8 mouse cellular contexts compared by ENCODE assay signal in the genomic region with DNA sequence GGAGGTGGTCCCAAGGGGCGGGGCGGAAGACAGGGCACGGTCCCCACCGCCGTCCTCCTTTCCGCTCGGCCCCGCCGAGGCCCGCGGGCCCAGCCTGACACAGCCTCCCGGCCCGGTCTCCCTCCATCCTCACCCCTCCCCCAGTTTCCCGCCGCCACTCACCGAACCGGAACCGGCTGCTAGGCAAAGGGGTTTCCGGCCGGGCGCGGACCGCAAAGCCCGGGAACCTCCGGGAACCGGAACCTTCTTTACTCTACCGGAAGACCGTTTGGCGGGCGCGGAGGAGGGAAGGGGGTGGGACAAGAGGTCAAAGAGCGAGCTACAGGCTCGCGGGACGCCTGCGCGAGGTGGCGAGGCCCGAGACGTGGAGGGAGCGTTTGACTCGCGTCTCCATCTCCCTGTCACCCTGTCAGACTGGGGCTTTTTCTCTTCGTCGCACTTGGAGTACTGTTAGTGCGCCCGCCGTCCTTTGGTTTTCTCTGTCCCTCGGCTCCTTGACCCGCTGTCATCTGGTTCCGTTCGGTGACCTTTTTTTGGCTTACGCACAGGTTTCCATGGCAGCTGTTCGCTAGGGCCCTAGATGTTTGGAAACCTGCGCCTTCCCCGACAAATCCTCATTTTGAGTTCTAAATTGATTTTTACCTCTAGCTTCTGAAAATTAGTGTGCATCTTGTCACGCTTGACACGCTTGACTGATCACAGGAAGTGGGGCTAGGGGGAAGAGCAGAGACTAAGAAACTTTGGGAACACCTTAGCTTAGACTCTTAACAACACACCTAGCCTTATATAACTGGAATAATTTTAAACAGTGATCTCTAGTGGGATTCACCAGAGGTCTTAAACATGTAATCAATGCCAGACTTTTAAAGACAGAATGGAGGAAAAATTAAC. TPM values are rescaled to one million over a fixed set of nuclear protein-coding genes. Genes with fewer than 3 reads are reported as not detected.
A peak's percentile ranks its signal among the peaks of the same experiment; 100 is the strongest.
DNase-seq lines count a peak whose midpoint lies in the region; ATAC-seq lines count a peak whose summit lies in the region.

A gene (minus strand): TSS at position 624 of the 891 bp plus-strand sequence.

- H3K9me3 ChIP-seq in forebrain, embryonic 10.5 days: no peaks in the 10 kb centered on the region
- no peaks in the 10 kb centered on the region for H3K9me3 ChIP-seq in heart, embryonic 15.5 days (replicated peaks)
- no peaks in the 10 kb centered on the region for H3K9me3 ChIP-seq in liver, embryonic 15.5 days (replicated peaks)
- H3K9me3 ChIP-seq in neural tube, embryonic 12.5 days: no peaks in the 10 kb centered on the region

- peak within 1 kb of the TSS; percentile 79 for H3K4me3 ChIP-seq in forebrain, embryonic 10.5 days
- peak within 1 kb of the TSS; percentile 99 for H3K4me3 ChIP-seq in heart, embryonic 15.5 days
- H3K4me3 ChIP-seq in liver, embryonic 15.5 days (replicated peaks): peak within 1 kb of the TSS; percentile 80
- H3K4me3 ChIP-seq in neural tube, embryonic 12.5 days: peak within 1 kb of the TSS; percentile 89

- peak; percentile 75 for DNase-seq in c-Kit-negative CD71-positive TER-119-positive erythroid progenitor cells, embryonic 14.5 days (ENCODE audit: low read depth, low spot score)
- DNase-seq in forebrain, embryonic 10.5 days (ENCODE audit: extremely low spot score, low spot score): peak; percentile 91
- DNase-seq in kidney, postnatal 36 days: peak; percentile 93
- peak; percentile 91 for DNase-seq in telencephalon, adult 2 months (ENCODE audit: low read depth, low spot score)

- ATAC-seq in CD4-positive, CD25-positive, alpha-beta regulatory T cell, adult 4 months: peak; percentile 69
- ATAC-seq in heart, embryonic 15.5 days (replicated peaks; ENCODE audit: insufficient number of reproducible peaks, insufficient read depth, low FRiP score, low read depth): peak; percentile 88
- ATAC-seq in liver, embryonic 15.5 days (ENCODE audit: insufficient read depth): peak; percentile 92
- ATAC-seq in neural tube, embryonic 12.5 days (ENCODE audit: low FRiP score, low read depth): peak; percentile 88

- peak within 1 kb of the TSS; percentile 98 for H3K27ac ChIP-seq in forebrain, embryonic 10.5 days
- H3K27ac ChIP-seq in heart, embryonic 15.5 days: peak within 1 kb of the TSS; percentile 99
- H3K27ac ChIP-seq in liver, embryonic 15.5 days (replicated peaks): peak within 1 kb of the TSS; percentile 96
- H3K27ac ChIP-seq in neural tube, embryonic 12.5 days: peak within 1 kb of the TSS; percentile 86

- peak within 1 kb of the TSS; percentile 73 for H3K4me2 ChIP-seq in heart, embryonic 15.5 days
- H3K4me2 ChIP-seq in liver, embryonic 15.5 days: peak within 1 kb of the TSS; percentile 76
- H3K4me2 ChIP-seq in neural tube, embryonic 12.5 days (replicated peaks): peak within 1 kb of the TSS; percentile 75

- peaks cover 26% of the 10 kb centered on the region for H3K4me1 ChIP-seq in forebrain, embryonic 10.5 days
- H3K4me1 ChIP-seq in heart, embryonic 15.5 days (replicated peaks): peaks cover 17% of the 10 kb centered on the region
- peaks cover 33% of the 10 kb centered on the region for H3K4me1 ChIP-seq in liver, embryonic 15.5 days (replicated peaks)
- peaks cover 11% of the 10 kb centered on the region for H3K4me1 ChIP-seq in neural tube, embryonic 12.5 days

- no peaks in the 10 kb centered on the region for H3K27me3 ChIP-seq in forebrain, embryonic 10.5 days (ENCODE audit: poor library complexity, severe bottlenecking)
- H3K27me3 ChIP-seq in heart, embryonic 15.5 days: no peaks in the 10 kb centered on the region
- H3K27me3 ChIP-seq in liver, embryonic 15.5 days: no peaks in the 10 kb centered on the region
- no peaks in the 10 kb centered on the region for H3K27me3 ChIP-seq in neural tube, embryonic 12.5 days (replicated peaks)

- peaks cover 13% of the 10 kb centered on the region for H3K36me3 ChIP-seq in forebrain, embryonic 10.5 days (replicated peaks)
- H3K36me3 ChIP-seq in heart, embryonic 15.5 days: no peaks in the 10 kb centered on the region
- H3K36me3 ChIP-seq in liver, embryonic 15.5 days (replicated peaks): peaks cover 25% of the 10 kb centered on the region
- peaks cover 3% of the 10 kb centered on the region; the same call in 1 of the 2 replicates for H3K36me3 ChIP-seq in neural tube, embryonic 12.5 days

- under 1% methylated on average over 58 of the region's 58 CpGs for WGBS in forebrain, embryonic 10.5 days
- under 1% methylated on average over 53 of the region's 58 CpGs for WGBS in heart, embryonic 15.5 days
- WGBS in liver, embryonic 15.5 days (ENCODE audit: insufficient replicate concordance): under 1% methylated on average over 58 of the region's 58 CpGs
- WGBS in neural tube, embryonic 12.5 days: under 1% methylated on average over 57 of the region's 58 CpGs

- peak within 1 kb of the TSS; percentile 90 for H3K9ac ChIP-seq in heart, embryonic 15.5 days
- peak within 1 kb of the TSS; percentile 90 for H3K9ac ChIP-seq in liver, embryonic 15.5 days
- H3K9ac ChIP-seq in neural tube, embryonic 12.5 days: peak within 1 kb of the TSS; percentile 89

RNA-seq across cellular contexts. Expression of the gene that starts here (rescaled TPM):
- polyA plus RNA-seq in CD4-positive, CD25-positive, alpha-beta regulatory T cell, adult 4 months (2017; shearing (Covaris generic)): 10 to 100 TPM; 33.4 to 34.3 TPM
- polyA plus RNA-seq in forebrain, embryonic 10.5 days (2016; fragmentation: Nextera tagmentation; extraction: Ambion mirVana): 48.9 and 49.4 TPM in 2 replicates
- polyA plus RNA-seq in heart, embryonic 15.5 days (2015; fragmentation: Nextera tagmentation; extraction: Ambion mirVana): 16.7 and 19.0 TPM in 2 replicates
- polyA plus RNA-seq in liver, embryonic 15.5 days (2015; fragmentation: Nextera tagmentation; extraction: Ambion mirVana): 13.7 and 14.8 TPM in 2 replicates
- polyA plus RNA-seq in neural tube, embryonic 12.5 days (2016; fragmentation: Nextera tagmentation; extraction: Ambion mirVana): 31.6 and 33.1 TPM in 2 replicates

Comparison
In these comparisons a context has a peak if more than half of its experiments do, and no peak if none do; other contexts are left out.
1. Peak in every context shown above with its lines: DNase-seq, ATAC-seq, H3K4me3 ChIP-seq and H3K27ac ChIP-seq.